Mouse (Mus musculus) testis, adult 2 months (tissue): ENCODE measurements around the gene Rgs3. TPM values are rescaled to one million over a fixed set of nuclear protein-coding genes. Genes with fewer than 3 reads are reported as not detected.

Experiments used
- H3K27ac ChIP-seq: fragments of 200-500 bp; 2 replicates; pipeline ENCODE4 v1.5.1; 2012; ENCODE audit warnings: low read depth, low read length; ENCODE audit not compliant: control insufficient read depth, insufficient read depth
- H3K27me3 ChIP-seq: fragments of 200-500 bp; 2 replicates; pipeline ENCODE4 v1.6.1; 2012; ENCODE audit warnings: mild to moderate bottlenecking, low read length, moderate library complexity; ENCODE audit not compliant: control insufficient read depth, insufficient read depth
- H3K36me3 ChIP-seq: fragments of 200-500 bp; 2 replicates; pipeline ENCODE4 v1.6.1; 2012; ENCODE audit warnings: mild to moderate bottlenecking, low read length; ENCODE audit not compliant: control insufficient read depth, insufficient read depth
- H3K4me1 ChIP-seq: fragments of 200-500 bp; 2 replicates; pipeline ENCODE4 v1.6.1; 2012; ENCODE audit warnings: low read length; ENCODE audit not compliant: control insufficient read depth, insufficient read depth
- H3K4me3 ChIP-seq: fragments of 200-500 bp; 2 replicates; pipeline ENCODE4 v1.5.1; 2012; ENCODE audit warnings: low read depth, mild to moderate bottlenecking, low read length, moderate library complexity, mixed read lengths; ENCODE audit not compliant: control insufficient read depth
- CTCF ChIP-seq: fragments of 200-500 bp; IDR thresholded peaks from 2 replicates; pipeline ENCODE4 v1.5.1; 2012; ENCODE audit warnings: low read depth, mild to moderate bottlenecking, inconsistent platforms, low read length, moderate library complexity; ENCODE audit not compliant: control insufficient read depth, insufficient read depth, insufficient replicate concordance
- POLR2A ChIP-seq: fragments of 200-500 bp; IDR thresholded peaks from 2 replicates; pipeline ENCODE4 v1.6.1; 2012; ENCODE audit warnings: low read depth, mild to moderate bottlenecking, inconsistent platforms, low read length, moderate library complexity; ENCODE audit not compliant: control insufficient read depth
- polyA plus RNA-seq: library from polyadenylated mRNA; depleted of rRNA; stranded (reverse); fragments of >200 nt; gene quantifications from 2 replicates; pipeline ENCODE4 v1.2.3, GENCODE M21; 2012

Rgs3 gene
- polyA plus RNA-seq, 1 experiment, result 65.5 TPM

DNA sequence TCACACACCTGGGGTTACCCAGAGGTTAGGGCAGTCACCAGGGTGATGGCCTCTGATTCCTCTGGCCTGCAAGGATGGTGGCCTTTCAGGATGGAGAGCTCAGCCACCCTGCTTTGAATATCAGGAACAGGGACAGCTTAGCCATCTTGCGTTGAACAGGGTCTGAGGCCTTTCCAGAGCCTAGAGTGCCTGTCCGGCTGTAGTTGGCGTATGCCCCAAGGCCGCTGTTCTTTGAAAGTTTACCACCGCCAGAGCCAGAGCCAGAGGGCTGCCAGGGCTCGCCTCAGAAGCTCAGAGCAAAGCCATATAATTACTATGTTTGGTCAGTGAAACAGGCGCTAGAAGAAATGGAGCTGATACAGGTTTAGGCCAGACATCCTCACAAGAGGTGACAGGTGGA, 68.9 kb downstream of the Rgs3 start:
- H3K4me1 ChIP-seq, result no peaks in the 10 kb centered on the region; the same call in 1 of the 2 replicates
- no peak overlapping the region for H3K27ac ChIP-seq
- no peak overlapping the region for H3K4me3 ChIP-seq
- TF ChIP-seq POLR2A (no peak), CTCF (no peak)
- no peaks in the 10 kb centered on the region for H3K27me3 ChIP-seq
- H3K36me3 ChIP-seq, result no peaks in the 10 kb centered on the region

DNA sequence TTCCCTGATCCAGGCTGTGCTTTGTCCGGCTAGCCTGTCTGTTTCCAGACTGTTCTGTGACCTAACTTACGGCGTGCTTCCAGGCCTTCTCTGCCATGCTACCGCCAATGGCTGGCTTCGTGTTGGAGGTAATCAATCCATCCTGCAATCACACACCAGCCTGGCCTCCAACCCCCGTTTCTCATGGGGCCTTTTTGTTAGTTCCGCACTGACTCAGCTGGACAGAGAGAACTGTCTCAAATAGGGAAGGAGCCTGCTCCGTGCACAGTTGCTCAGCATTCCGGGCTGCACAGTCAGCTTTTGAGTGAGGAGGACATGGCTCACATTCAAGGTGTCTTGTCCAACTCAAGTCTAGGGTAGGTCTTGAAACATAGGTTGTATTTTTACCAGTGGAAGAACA, 69.8 kb downstream of the Rgs3 start:
- H3K4me1 ChIP-seq, result no peaks in the 10 kb centered on the region; the same call in 1 of the 2 replicates
- H3K36me3 ChIP-seq, result no peaks in the 10 kb centered on the region
- no peaks in the 10 kb centered on the region for H3K27me3 ChIP-seq
- H3K4me3 ChIP-seq, result no peak overlapping the region
- no peak overlapping the region for H3K27ac ChIP-seq
- TF ChIP-seq CTCF (no peak), POLR2A (no peak)

DNA sequence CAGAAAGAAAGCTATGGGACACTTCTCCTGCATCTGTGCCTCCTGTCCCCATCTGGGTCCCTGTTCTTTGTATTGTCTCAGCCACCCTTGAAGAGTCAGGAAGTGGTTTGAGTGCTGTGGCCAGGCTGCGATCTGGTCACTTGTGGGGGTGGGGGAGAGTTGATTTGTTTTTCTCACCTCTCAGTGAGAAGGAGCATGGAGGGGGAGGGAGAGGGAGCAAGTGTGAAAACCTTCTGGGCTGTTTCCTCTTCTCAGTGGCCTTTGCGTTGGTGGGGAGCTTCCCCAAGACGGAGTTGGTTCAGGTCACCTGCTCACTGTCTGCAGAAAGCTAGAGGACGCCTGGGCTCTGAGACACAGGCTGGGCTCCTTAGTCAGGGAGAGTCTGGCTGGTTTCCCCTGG, 70.3 kb downstream of the Rgs3 start:
- Histone ChIP-seq H3K36me3 (no peaks in the 10 kb centered on the region), H3K4me1 (no peaks in the 10 kb centered on the region; the same call in 1 of the 2 replicates), H3K27ac (no peak overlapping the region), H3K4me3 (no peak overlapping the region), H3K27me3 (no peaks in the 10 kb centered on the region)
- TF ChIP-seq CTCF (no peak), POLR2A (no peak)

DNA sequence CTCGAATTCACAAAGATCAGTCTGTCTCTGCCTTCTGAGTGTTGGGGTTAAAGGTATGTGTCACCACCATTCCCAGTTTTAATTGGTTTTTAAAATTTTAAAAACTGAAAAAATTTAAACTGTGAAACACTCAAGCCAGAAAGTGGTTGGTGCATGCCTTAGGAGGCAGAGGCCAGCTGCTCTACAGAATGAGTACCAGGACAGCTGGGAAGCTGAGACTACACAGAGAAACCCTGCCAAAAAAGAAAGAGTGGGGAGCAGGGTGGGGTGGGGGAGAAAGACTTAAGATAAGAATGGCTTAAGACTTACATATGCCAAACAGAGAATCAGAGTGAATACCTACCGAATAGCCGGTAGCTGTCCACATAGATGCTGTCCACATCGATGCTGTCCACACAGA, 73.6 kb downstream of the Rgs3 start:
- Histone ChIP-seq H3K36me3 (no peaks in the 10 kb centered on the region), H3K27ac (no peak overlapping the region)

DNA sequence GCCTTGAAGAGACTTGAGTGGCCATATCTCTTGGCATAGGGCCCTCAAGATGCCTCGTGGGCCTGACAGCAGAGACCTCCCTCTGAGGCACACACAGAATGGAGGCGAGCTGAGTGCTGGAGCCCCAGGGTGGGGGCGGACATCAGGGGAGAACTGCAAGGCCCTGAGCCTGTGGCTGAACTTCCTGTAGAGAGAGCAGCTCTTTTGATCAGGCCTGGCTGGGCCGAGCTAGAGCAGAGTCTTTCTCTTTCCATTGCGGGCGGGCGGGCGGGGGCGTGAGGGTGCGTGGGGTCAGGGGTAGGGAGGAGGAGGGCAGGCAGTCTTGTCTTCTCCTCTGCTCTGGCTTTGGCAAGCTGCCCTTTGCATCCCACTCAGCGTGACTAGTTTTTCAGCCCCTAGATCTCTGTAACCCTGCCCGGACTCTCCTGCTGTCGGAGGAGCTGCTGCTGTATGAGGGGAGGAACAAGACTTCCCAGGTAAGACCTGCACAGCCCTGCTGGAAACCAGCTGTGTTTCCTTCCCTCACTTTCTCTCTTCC, 74.5 kb downstream of the Rgs3 start:
- H3K27ac ChIP-seq, result peak overlapping the region; percentile 45; the same call in 1 of the 2 replicates
- no peak overlapping the region; the same call in 1 of the 2 replicates for H3K4me3 ChIP-seq
- H3K4me1 ChIP-seq, result peaks cover 3% of the 10 kb centered on the region; the same call in 1 of the 2 replicates
- TF ChIP-seq POLR2A (no peak), CTCF (no peak)
- H3K36me3 ChIP-seq, result no peaks in the 10 kb centered on the region
- H3K27me3 ChIP-seq, result no peaks in the 10 kb centered on the region

More for the DNA sequence above, 73.6 kb downstream of the Rgs3 start:
- TF ChIP-seq CTCF (no peak), POLR2A (no peak)
- Histone ChIP-seq H3K27me3 (no peaks in the 10 kb centered on the region), H3K4me1 (peaks cover 3% of the 10 kb centered on the region; the same call in 1 of the 2 replicates), H3K4me3 (no peak overlapping the region)

DNA sequence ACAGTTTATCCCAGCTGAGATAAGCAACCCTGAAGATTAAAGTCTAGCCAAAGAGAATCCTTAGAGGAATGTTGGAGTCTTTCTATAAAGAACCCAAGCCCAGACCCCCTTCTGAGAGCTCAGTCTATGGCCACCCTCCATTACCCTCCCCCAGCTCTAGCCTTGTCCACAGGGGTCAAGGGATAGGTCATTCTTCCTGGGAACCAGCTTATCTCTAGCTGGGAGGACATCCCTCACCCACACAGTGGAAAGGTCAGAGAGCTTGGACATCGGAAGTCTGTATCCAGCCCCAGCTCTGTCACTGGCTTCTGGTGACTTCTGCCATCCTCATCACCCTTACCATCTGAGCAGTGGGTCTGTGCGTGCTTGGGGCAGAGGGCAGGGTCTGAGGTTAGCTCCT, 75.2 kb downstream of the Rgs3 start:
- TF ChIP-seq CTCF (no peak), POLR2A (no peak; the same call in 1 of the 2 replicates)
- 0 out of 2 replicates have a peak, but pooled peaks cover 3% of the 10 kb centered on the region for H3K4me1 ChIP-seq
- no peaks in the 10 kb centered on the region for H3K27me3 ChIP-seq
- H3K36me3 ChIP-seq, result no peaks in the 10 kb centered on the region
- peak overlapping the region; percentile 62 for H3K27ac ChIP-seq
- H3K4me3 ChIP-seq, result peak overlapping the region; percentile 20; the same call in 1 of the 2 replicates

DNA sequence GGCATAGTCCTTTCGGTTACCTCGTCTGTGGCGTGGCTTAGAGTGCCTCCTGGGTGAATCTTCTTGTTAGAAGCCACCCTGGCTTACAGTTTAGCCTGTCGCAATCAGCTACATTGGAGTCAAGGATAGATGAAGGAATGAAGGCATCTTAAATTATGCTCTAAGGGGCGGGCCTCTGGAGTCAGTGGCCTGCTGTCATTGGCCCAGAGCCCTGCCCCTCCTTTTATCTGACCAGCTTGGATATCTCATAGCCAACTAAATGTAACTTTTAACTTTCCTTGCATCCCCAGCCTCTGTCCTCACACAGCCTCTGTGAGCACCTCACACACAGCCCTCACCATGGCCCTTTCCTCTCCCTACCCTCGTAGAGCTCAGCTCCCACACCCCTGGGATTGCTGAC, 76.4 kb downstream of the Rgs3 start:
- Histone ChIP-seq H3K27me3 (no peaks in the 10 kb centered on the region), H3K36me3 (no peaks in the 10 kb centered on the region), H3K4me1 (peaks cover 3% of the 10 kb centered on the region; the same call in 1 of the 2 replicates), H3K27ac (peak overlapping the region; percentile 45), H3K4me3 (no peak overlapping the region)
- TF ChIP-seq CTCF, result no peak
- no peak for TF ChIP-seq POLR2A

DNA sequence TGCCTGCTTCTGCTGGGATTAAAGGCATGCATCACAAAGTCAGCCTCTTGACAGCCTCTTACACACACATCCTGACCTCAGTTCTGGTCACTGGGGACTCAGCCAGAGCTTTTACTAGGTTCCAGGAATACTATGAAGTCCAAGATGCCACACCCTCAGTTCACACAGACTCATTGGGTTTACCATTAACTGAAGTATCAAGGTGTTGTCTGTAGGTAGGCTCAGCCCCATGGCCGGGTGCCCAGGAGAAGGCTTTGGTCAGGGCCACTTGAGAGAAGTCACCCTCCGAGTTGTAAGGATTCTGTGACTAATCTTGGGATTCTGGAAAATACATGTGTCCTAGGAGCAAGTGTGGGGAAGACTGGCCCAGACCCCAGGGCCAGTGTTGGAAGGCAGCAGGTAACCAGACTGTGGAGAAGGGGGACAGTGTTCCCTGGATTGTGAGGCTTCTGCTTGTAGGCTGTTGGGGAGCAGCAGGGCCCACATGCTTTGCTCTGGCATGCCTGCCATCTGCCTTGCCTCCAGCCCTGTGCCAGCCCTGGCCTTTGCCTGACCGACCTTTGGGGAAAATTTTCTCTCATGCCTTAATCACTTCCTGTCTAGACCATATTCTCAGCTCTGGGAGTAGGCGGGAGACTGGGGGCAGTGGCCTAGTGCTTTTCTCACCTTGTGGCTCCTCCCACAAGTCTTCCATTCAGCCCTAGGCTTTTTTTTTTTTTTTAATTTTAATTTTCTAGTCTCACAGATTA, 78.4 kb downstream of the Rgs3 start:
- H3K27me3 ChIP-seq, result no peaks in the 10 kb centered on the region
- peaks cover 3% of the 10 kb centered on the region; the same call in 1 of the 2 replicates for H3K4me1 ChIP-seq
- no peak overlapping the region for H3K27ac ChIP-seq
- H3K4me3 ChIP-seq, result no peak overlapping the region
- TF ChIP-seq POLR2A, result no peak
- no peak for TF ChIP-seq CTCF
- H3K36me3 ChIP-seq, result no peaks in the 10 kb centered on the region
